Mouse (Mus musculus) bone marrow, adult 2 months (tissue): Measurements from ENCODE around the gene Entr1. TPM values are rescaled to one million over a fixed set of nuclear protein-coding genes. Genes with fewer than 3 reads are reported as not detected.

ENCODE experiments used
- H3K27ac ChIP-seq: fragments of 200-500 bp; 2 replicates; pipeline ENCODE4 v1.5.1; 2012; ENCODE audit warnings: low read depth, mild to moderate bottlenecking, control low read depth, inconsistent platforms, low read length; ENCODE audit not compliant: control insufficient read depth, poor library complexity, insufficient read depth
- H3K4me1 ChIP-seq: fragments of 200-500 bp; 2 replicates; pipeline ENCODE4 v1.6.1; 2011; ENCODE audit warnings: low read length; ENCODE audit not compliant: control insufficient read depth, insufficient read depth
- H3K4me3 ChIP-seq: fragments of 200-500 bp; replicated peaks from 2 replicates; pipeline ENCODE3; 2011; ENCODE audit warnings: mild to moderate bottlenecking, low read depth, low read length, control low read depth; ENCODE audit not compliant: control insufficient read depth
- CTCF ChIP-seq: fragments of 200-500 bp; IDR thresholded peaks from 2 replicates; pipeline ENCODE4 v1.5.1; 2011; ENCODE audit warnings: low read length, control low read depth; ENCODE audit not compliant: control insufficient read depth, insufficient read depth
- POLR2A ChIP-seq: fragments of 200-500 bp; IDR thresholded peaks from 2 replicates; pipeline ENCODE4 v1.6.1; 2011; ENCODE audit warnings: low read depth, mild to moderate bottlenecking, control low read depth, low read length, borderline replicate concordance; ENCODE audit not compliant: control insufficient read depth
- WGBS: fragments of 180-500 bp; shearing (Covaris S2); methylation state at CpG from one replicate; pipeline ENCODE4 v1.1.7; 2018; 5-methylcytosine and 5-hydroxymethylcytosine counted together
- polyA plus RNA-seq: library from polyadenylated mRNA; stranded (reverse); fragments of >200 nt; gene quantifications from 2 replicates; pipeline ENCODE4 v1.2.4, GENCODE M21; 2011; ENCODE audit warnings: low replicate concordance; ENCODE audit not compliant: missing spikeins, insufficient read depth, insufficient read length

Entr1 gene
- polyA plus RNA-seq, 1 experiment: 78.4 TPM

DNA sequence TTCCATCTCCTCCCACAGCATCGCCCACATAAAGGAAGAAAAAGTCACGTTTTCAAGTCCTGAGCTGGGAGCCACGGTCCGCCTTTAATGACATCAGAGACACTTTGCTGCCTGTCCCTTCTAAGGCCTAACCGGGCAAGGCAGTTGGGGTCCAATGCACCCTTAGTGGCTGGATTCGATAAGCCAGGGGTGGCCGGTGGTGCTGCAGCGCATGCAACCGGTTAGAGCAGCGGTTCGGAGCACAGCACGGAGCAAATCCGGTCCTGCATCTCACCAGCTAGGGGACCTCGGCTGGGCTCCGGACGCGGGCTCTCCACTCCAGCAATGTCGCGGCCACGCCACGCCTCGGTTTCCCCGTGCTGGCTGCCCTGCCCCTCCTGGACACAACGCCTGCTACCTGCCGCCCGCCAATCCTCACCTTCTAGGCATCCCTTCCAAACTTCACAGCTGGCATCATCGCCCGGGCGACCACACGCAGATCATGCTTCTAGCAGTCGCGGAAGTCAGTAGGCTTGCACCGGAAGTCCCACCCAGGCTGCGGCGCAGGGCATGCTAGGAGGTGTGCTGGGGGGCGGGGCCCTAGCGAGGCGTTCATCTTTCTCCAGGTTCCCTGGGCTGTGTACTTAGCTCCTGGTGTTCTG, 8.9 kb downstream of the Entr1 start, which contains the start of gene Snapc4:
Gene Snapc4 (minus strand): TSS at position 523 of the 641 bp plus-strand sequence.
- peak; percentile 37; the same call in 1 of the 2 replicates for TF ChIP-seq POLR2A
- no peak for TF ChIP-seq CTCF
- no peak within 1 kb of the TSS for H3K27ac ChIP-seq
- no peaks in the 10 kb centered on the region for H3K4me1 ChIP-seq
- H3K4me3 ChIP-seq: peak within 1 kb of the TSS; percentile 95
- WGBS: under 1% methylated on average over 38 of the region's 38 CpGs

- 84% methylated on average over 8 of the region's 8 CpGs for WGBS
- Histone ChIP-seq H3K4me3 (no peak overlapping the region), H3K27ac (no peak overlapping the region), H3K4me1 (no peaks in the 10 kb centered on the region)
- no peak for TF ChIP-seq POLR2A
- TF ChIP-seq CTCF: no peak
These were observed 16.7 kb downstream of the Entr1 start for GRCm38 (mm10) chr2:26372396-26372795.

- Histone ChIP-seq H3K27ac (no peak overlapping the region), H3K4me1 (no peaks in the 10 kb centered on the region), H3K4me3 (no peak overlapping the region)
- TF ChIP-seq POLR2A (no peak), CTCF (no peak)
- 72% methylated on average over 1 of the region's 1 CpGs for WGBS
These were observed 20.5 kb downstream of the Entr1 start for GRCm38 (mm10) chr2:26368572-26368971.

DNA sequence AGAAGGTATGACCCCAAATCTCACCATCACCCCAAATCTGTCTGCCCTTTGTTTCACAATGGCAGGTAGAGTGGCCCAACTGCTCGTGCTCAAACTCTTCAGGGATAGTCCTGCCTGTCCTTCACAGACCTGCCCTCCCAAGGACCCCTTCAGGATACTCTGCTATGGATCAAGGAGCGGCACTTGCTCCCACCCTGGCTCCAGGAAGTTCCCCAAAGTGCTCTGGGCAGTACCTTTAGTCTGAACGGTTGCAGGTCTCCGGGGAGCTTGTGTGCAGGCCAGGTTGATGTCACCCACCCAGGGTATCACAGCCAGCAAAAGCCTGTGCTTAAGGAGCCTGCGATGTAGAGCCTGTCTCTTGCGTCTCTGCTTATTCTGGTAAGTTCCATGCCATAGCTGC, 21.2 kb downstream of the Entr1 start:
- 90% methylated on average over 6 of the region's 6 CpGs for WGBS
- TF ChIP-seq CTCF: no peak
- no peak for TF ChIP-seq POLR2A
- no peaks in the 10 kb centered on the region for H3K4me1 ChIP-seq
- H3K27ac ChIP-seq: no peak overlapping the region
- H3K4me3 ChIP-seq: no peak overlapping the region

- no peaks in the 10 kb centered on the region for H3K4me1 ChIP-seq
- no peak for TF ChIP-seq CTCF
- no peak for TF ChIP-seq POLR2A
- H3K4me3 ChIP-seq: no peak overlapping the region
- no peak overlapping the region for H3K27ac ChIP-seq
- WGBS: 80% methylated on average over 10 of the region's 10 CpGs
These were observed 24.2 kb downstream of the Entr1 start for GRCm38 (mm10) chr2:26364738-26365465.

DNA sequence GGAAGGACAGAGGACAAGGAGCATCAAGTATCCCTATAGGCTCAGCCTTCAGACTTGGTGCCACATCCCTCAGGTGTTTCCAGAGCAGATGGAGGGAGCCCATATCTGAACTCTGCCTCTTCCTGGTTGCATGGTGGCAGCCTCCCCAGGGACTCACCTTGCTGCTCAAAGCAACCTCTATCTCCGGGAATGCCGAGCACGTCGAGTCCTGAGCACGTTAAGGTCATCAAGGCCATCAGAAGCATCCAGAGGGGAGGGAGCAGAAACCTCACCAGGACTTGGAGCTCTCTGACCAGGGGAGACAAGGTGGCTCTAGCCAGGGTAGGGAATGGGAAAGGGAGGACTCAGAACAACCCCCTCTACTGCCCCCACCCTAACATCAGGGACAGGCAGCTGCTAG, 25.6 kb downstream of the Entr1 start:
- WGBS: 87% methylated on average over 5 of the region's 5 CpGs

GRCm38 (mm10) chr2:26362991-26363390, 26.1 kb downstream of the Entr1 start:
- no peaks in the 10 kb centered on the region for H3K4me1 ChIP-seq

More for the DNA sequence above, 25.6 kb downstream of the Entr1 start:
- no peaks in the 10 kb centered on the region for H3K4me1 ChIP-seq
- TF ChIP-seq POLR2A (no peak), CTCF (no peak)
- no peak overlapping the region for H3K27ac ChIP-seq
- no peak overlapping the region for H3K4me3 ChIP-seq

GRCm38 (mm10) chr2:26360772-26361171, 28.3 kb downstream of the Entr1 start, which contains the start of gene Card9:
Card9 (minus strand) TSS chr2:26360918.
- peak within 1 kb of the TSS; percentile 53 for H3K27ac ChIP-seq
- peak within 1 kb of the TSS; percentile 77 for H3K4me3 ChIP-seq
- H3K4me1 ChIP-seq: no peaks in the 10 kb centered on the region; the same call in 1 of the 2 replicates
- 19% methylated on average over 3 of the region's 3 CpGs for WGBS
- TF ChIP-seq POLR2A (no peak), CTCF (no peak)

More at GRCm38 (mm10) chr2:26362991-26363390, 26.1 kb downstream of the Entr1 start:
- Histone ChIP-seq H3K27ac (no peak overlapping the region), H3K4me3 (no peak overlapping the region)
- 86% methylated on average over 5 of the region's 5 CpGs for WGBS
- TF ChIP-seq POLR2A: no peak
- TF ChIP-seq CTCF: no peak

- H3K27ac ChIP-seq: peak overlapping the region; percentile 53
- H3K4me3 ChIP-seq: peak overlapping the region; percentile 77
- peak; percentile 51; the same call in 1 of the 2 replicates for TF ChIP-seq POLR2A
- no peak for TF ChIP-seq CTCF
- no peaks in the 10 kb centered on the region; the same call in 1 of the 2 replicates for H3K4me1 ChIP-seq
- 8% methylated on average over 6 of the region's 6 CpGs for WGBS
These were observed 29.1 kb downstream of the Entr1 start for GRCm38 (mm10) chr2:26359983-26360382.
